Mouse (Mus musculus) olfactory bulb, adult 2 months (tissue): ENCODE data around the gene Ankrd12.

Experiments used
- CTCF ChIP-seq: fragments of 200-500 bp; IDR thresholded peaks from 2 replicates; pipeline ENCODE4 v1.5.1; 2012; ENCODE audit warnings: low read depth, mild to moderate bottlenecking, low read length, moderate library complexity; ENCODE audit not compliant: insufficient read depth
- POLR2A ChIP-seq: fragments of 200-500 bp; IDR thresholded peaks from 2 replicates; pipeline ENCODE4 v1.6.1; 2012; ENCODE audit warnings: mild to moderate bottlenecking, low read depth, low read length, moderate library complexity; ENCODE audit not compliant: insufficient read depth

DNA sequence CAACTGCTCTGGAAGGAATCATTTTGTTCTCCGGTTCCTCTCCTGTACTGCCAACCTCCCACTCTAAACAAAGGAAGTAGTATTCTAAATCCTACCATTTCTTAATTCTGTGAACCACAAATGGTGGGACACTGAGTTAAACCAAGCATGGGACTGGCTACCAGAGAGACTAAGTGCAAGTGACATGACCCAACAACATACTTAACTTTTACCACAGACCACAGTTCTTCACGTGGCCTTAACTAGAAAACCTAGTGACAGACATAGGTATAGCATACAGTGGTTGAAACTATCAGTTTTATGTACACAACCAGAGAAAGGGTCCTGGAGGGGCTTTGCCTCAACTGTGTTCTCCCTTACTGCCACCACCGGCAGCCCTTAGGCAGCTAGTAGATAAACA is 15.8 kb upstream of the Ankrd12 start:
- TF ChIP-seq POLR2A (no peak), CTCF (no peak)
